Mouse (Mus musculus) brain, embryonic 14.5 days (tissue): Measurements from ENCODE around the gene Stk39.

Experiments
- CTCF ChIP-seq: fragments of 200-500 bp; IDR thresholded peaks from 2 replicates; pipeline ENCODE4 v1.5.1; 2012; ENCODE audit warnings: inconsistent platforms, mild to moderate bottlenecking, moderate library complexity, borderline replicate concordance; ENCODE audit not compliant: insufficient read depth, insufficient read length; ENCODE audit errors: extremely low read depth
- POLR2A ChIP-seq: fragments of 200-500 bp; IDR thresholded peaks from 2 replicates; pipeline ENCODE4 v1.6.1; 2012; ENCODE audit warnings: mild to moderate bottlenecking, inconsistent platforms, borderline replicate concordance; ENCODE audit not compliant: poor library complexity, insufficient read depth, insufficient read length, severe bottlenecking; ENCODE audit errors: extremely low read depth

GRCm38 (mm10) chr2:68468698-68469097, 3.4 kb downstream of the Stk39 start:
- no peak for TF ChIP-seq POLR2A
- peak; percentile 54; the same call in 1 of the 2 replicates for TF ChIP-seq CTCF
